Mouse (Mus musculus): ENCODE measurements at regions not wholly inside any gene's neighbourhood (a gene's known extent, or its start where the extent isn't known, plus 50 kb on each side); places are given as distances from the start of the nearest gene placed in this dataset.

- TF ChIP-seq CTCF (IDR thresholded peaks at IDR 0.05; ENCODE audit: extremely low read depth, insufficient read length, insufficient replicate concordance, low read depth, low read length): no peak
- no peak for TF ChIP-seq POLR2A (IDR thresholded peaks at IDR 0.05; ENCODE audit: low read depth, low read length)
Measured at GRCm38 (mm10) chr15:51668340-51668739, 2216.4 kb upstream of the Gm7489 start.

All from small intestine, adult 2 months (tissue).